Mouse (Mus musculus) liver, postnatal 0 days (tissue): ENCODE data around the gene Rtkn2. TPM values are rescaled to one million over a fixed set of nuclear protein-coding genes. Genes with fewer than 3 reads are reported as not detected.
A peak's percentile ranks its signal among the peaks of the same experiment; 100 is the strongest.

Source experiments
- ATAC-seq: fragments of 200-750 bp; cut with Nextera tagmentation; 2 replicates; pipeline ENCODE4 v1.8.0; 2017; ENCODE audit warnings: mild to moderate bottlenecking, moderate library complexity
- DNase-seq: peaks from one replicate; pipeline ENCODE4 v3.0.0-alpha.2; 2016
- H3K27ac ChIP-seq: fragments of 300-500 bp; sonication (generic); 2 replicates; pipeline ENCODE4 v1.5.1; 2014; ENCODE audit warnings: antibody characterized with exemption, moderate library complexity, mild to moderate bottlenecking, low read depth
- H3K27me3 ChIP-seq: fragments of 300-500 bp; sonication (generic); 2 replicates; pipeline ENCODE4 v1.6.1; 2014; ENCODE audit warnings: low read length, control low read depth, mixed read lengths; ENCODE audit not compliant: insufficient read depth
- H3K36me3 ChIP-seq: fragments of 300-500 bp; sonication (generic); replicated peaks from 2 replicates; pipeline ENCODE4 v1.6.1; 2014; ENCODE audit warnings: mild to moderate bottlenecking, control low read depth, low read length, moderate library complexity, mixed read lengths; ENCODE audit not compliant: insufficient read depth
- H3K4me1 ChIP-seq: fragments of 300-500 bp; sonication (generic); 2 replicates; pipeline ENCODE4 v1.6.1; 2014; ENCODE audit warnings: antibody characterized with exemption, mild to moderate bottlenecking, control low read depth; ENCODE audit not compliant: insufficient read depth
- H3K4me2 ChIP-seq: fragments of 300-500 bp; sonication (generic); 2 replicates; pipeline ENCODE4 v1.6.1; 2014; ENCODE audit warnings: low read depth, mild to moderate bottlenecking, low read length, moderate library complexity, mixed read lengths
- H3K4me3 ChIP-seq: fragments of 300-500 bp; sonication (generic); 2 replicates; pipeline ENCODE4 v1.5.1; 2014; ENCODE audit warnings: low read depth, low read length
- H3K9ac ChIP-seq: fragments of 300-500 bp; sonication (generic); replicated peaks from 2 replicates; pipeline ENCODE4 v1.6.1; 2014; ENCODE audit warnings: mild to moderate bottlenecking, moderate library complexity
- H3K9me3 ChIP-seq: fragments of 300-500 bp; sonication (generic); 2 replicates; pipeline ENCODE4 v1.6.1; 2016; ENCODE audit warnings: mild to moderate bottlenecking, control low read depth, low read length, mixed read lengths
- CTCF ChIP-seq: sonication (generic); IDR thresholded peaks from 2 replicates; pipeline ENCODE4 v1.5.1; 2016; ENCODE audit warnings: antibody characterized with exemption, low read depth
- EP300 ChIP-seq: IDR thresholded peaks from 2 replicates; pipeline ENCODE4 v1.6.1; 2016; ENCODE audit warnings: antibody characterized with exemption, low read depth, mild to moderate bottlenecking
- WGBS: fragments of 180-500 bp; shearing (Covaris S2); extraction: QIAGEN DNeasy Blood & Tissue Kit; methylation state at CpG from one replicate; pipeline ENCODE4 v1.1.7; 2014; ENCODE audit not compliant: insufficient replicate concordance; 5-methylcytosine and 5-hydroxymethylcytosine counted together
- polyA plus RNA-seq: library from polyadenylated mRNA; unstranded; fragments of >200 nt; fragmentation: Nextera tagmentation; extraction: Ambion mirVana; gene quantifications from 2 replicates; pipeline ENCODE4 v1.2.1, GENCODE M21; 2015

The Rtkn2 gene
- polyA plus RNA-seq, 1 experiment from 2014 or later: 1.4 TPM

DNA sequence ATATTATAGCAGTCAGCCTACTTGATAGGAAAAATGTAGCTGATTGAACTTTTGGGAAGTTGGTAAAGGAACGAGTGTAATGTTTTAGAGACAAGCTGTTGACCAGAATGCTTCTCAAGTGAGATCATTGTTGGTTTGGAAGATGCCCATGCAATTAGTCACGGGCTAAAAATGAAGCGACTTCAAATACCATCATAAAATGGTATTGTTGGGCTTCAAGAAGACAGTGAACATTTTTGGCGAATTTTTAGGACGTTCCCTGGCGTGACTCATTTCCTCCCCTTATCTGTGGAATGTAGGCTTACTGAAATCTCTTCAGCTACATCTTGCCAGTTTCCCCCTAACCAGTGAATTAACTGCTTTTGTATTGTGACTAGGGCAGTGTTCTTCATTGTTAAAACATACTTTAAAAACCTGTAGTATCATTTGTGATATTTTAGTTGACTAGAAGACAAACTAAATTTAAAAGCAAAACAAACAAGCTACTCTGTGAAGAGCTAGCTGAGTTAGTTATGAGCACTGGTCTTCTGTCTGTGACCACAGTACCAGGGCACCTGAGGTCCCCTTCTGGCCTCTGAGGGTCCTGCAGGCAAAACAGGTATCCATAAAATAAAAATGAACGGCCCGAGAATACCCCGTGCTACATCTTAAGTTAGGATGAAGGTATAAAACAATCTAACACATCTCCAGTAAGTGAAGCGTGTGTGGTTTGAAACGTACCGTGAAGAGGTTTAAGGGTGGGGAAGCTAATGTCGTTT is 29.0 kb downstream of the Rtkn2 start:
- TF ChIP-seq EP300 (no peak), CTCF (no peak)
- Histone ChIP-seq H3K36me3 (no peaks in the 10 kb centered on the region; the same call in 1 of the 2 replicates), H3K4me3 (no peak overlapping the region), H3K27me3 (no peaks in the 10 kb centered on the region), H3K27ac (no peak overlapping the region), H3K4me2 (no peak overlapping the region), H3K4me1 (no peaks in the 10 kb centered on the region), H3K9ac (no peak overlapping the region), H3K9me3 (no peaks in the 10 kb centered on the region)
- DNase-seq (no peak), ATAC-seq (no peak)
- WGBS: 70% methylated on average over 13 of the region's 13 CpGs

DNA sequence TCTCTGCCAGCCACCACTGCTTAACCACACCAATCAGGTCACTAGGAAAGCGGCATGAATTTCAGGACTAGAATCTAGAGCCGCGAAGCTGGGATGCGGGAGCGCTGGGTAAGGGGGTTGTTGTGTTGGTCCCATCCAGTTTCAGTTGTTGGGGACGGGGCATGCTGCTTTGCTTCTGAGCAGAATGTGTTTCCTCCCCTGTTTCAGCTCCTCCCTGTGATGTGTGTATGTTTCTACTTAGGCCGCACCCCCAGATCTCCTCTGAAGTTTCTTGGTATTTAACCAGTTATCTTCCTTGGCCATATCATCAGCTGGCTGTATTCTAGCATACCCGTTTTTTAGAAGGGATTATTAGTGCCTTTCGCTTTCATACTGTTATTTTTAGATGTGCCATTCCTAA is 29.9 kb downstream of the Rtkn2 start:
- DNase-seq: no peak
- Histone ChIP-seq H3K4me1 (no peaks in the 10 kb centered on the region), H3K4me3 (no peak overlapping the region), H3K9me3 (no peaks in the 10 kb centered on the region), H3K27ac (no peak overlapping the region), H3K27me3 (no peaks in the 10 kb centered on the region), H3K9ac (no peak overlapping the region), H3K36me3 (no peaks in the 10 kb centered on the region; the same call in 1 of the 2 replicates), H3K4me2 (no peak overlapping the region)
- TF ChIP-seq EP300 (no peak), CTCF (no peak)
- 81% methylated on average over 9 of the region's 9 CpGs for WGBS
- no peak for ATAC-seq

DNA sequence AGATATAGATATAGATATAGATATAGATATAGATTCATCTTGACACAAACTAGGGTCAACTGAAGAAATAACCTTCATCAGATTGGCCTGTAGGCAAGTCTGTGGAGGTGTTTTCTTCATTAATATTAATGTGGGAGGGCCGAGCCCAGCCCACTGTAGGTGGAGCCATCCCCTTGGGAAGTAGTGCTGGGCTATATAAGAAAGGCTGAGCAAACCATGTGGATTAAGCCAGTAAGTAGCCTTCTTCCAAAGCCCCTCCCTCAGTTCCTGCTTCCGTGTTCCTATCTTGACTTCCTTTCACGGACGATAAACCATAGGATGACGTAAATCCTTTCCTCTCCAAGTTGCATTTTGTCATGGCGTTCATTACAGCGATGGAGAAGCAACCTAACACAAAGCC is 30.5 kb downstream of the Rtkn2 start:
- no peak overlapping the region for H3K9ac ChIP-seq
- no peaks in the 10 kb centered on the region for H3K27me3 ChIP-seq
- ATAC-seq (no peak), DNase-seq (no peak)
- TF ChIP-seq CTCF (no peak), EP300 (no peak)
- H3K4me1 ChIP-seq: no peaks in the 10 kb centered on the region
- H3K4me2 ChIP-seq: no peak overlapping the region
- 85% methylated on average over 7 of the region's 7 CpGs for WGBS
- H3K4me3 ChIP-seq: no peak overlapping the region
- no peak overlapping the region for H3K27ac ChIP-seq
- H3K36me3 ChIP-seq: no peaks in the 10 kb centered on the region; the same call in 1 of the 2 replicates
- H3K9me3 ChIP-seq: no peaks in the 10 kb centered on the region

DNA sequence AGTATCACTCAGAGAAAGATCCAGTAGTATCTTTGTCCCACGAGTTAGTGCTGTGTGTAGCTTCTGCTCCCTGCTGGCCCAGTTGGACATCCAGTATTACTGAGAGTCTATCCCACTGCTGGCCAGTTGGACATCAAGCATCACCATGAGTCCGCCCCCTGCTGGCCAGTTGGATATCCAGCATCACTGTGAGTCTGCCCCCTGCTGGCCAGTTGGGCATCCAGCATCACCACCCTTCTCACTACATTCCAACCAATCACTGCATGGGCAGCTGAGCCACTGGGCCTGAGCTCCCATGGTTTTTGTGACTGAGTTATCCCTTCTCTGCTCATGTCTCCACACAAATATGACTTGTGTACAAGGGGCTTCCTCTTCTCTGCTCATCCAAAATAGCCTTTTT is 33.8 kb downstream of the Rtkn2 start:
- Histone ChIP-seq H3K27me3 (no peaks in the 10 kb centered on the region), H3K4me1 (no peaks in the 10 kb centered on the region), H3K9me3 (no peaks in the 10 kb centered on the region), H3K4me2 (no peak overlapping the region), H3K36me3 (no peaks in the 10 kb centered on the region; the same call in 1 of the 2 replicates), H3K4me3 (no peak overlapping the region), H3K9ac (no peak overlapping the region), H3K27ac (no peak overlapping the region)
- ATAC-seq (no peak; the same call in 1 of the 2 replicates), DNase-seq (peak; percentile 55)
- WGBS: 81% methylated on average over 2 of the region's 2 CpGs
- TF ChIP-seq EP300 (no peak), CTCF (peak; percentile 90)

DNA sequence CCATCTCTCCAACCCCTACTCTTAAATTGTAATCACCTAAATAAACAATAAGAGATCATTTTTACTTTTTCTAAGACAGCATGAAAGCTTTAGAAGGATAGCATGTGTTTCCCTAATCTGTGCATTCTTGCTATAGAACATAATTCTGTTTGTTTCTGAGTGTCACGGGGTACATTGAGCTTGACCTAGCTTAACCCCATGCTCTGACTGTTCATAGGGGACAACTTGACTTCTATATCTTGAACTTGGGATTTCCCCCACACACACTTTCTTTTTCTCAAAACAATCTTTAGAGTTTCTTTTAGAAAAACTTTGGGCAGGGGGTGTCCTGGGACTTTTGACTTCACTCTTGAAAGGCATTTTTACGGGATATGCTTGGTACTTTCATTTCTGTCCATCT is 41.4 kb downstream of the Rtkn2 start:
- 79% methylated on average over 2 of the region's 2 CpGs for WGBS
- Histone ChIP-seq H3K36me3 (no peaks in the 10 kb centered on the region; the same call in 1 of the 2 replicates), H3K27me3 (no peaks in the 10 kb centered on the region), H3K9ac (no peak overlapping the region), H3K9me3 (peaks cover 7% of the 10 kb centered on the region), H3K27ac (no peak overlapping the region), H3K4me1 (no peaks in the 10 kb centered on the region), H3K4me2 (no peak overlapping the region), H3K4me3 (no peak overlapping the region)
- no peak for ATAC-seq
- DNase-seq: no peak
- TF ChIP-seq CTCF (no peak), EP300 (no peak)

DNA sequence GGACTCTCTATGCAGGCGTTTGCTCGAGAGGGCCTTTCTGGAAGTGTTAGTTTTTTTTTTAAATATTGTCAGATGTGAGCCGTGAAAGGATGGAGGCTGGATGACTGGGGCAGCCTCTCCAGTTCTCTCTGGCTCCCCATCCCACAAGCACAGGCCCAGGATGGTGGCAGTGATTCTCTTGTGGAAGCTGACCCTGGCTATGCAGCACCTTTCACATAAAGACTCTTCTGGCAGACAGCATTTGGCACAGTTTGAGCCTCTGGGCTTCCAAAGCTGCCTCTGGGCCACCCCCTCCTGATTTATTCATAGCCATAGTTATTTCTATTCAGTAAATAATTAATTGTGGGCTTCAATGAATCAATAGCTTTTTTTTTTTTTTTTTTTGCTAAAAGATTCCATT is 46.3 kb downstream of the Rtkn2 start:
- Histone ChIP-seq H3K27me3 (no peaks in the 10 kb centered on the region), H3K27ac (no peak overlapping the region), H3K36me3 (no peaks in the 10 kb centered on the region), H3K4me2 (no peak overlapping the region), H3K4me3 (no peak overlapping the region), H3K9ac (no peak overlapping the region), H3K9me3 (no peaks in the 10 kb centered on the region), H3K4me1 (peaks cover 4% of the 10 kb centered on the region; the same call in 1 of the 2 replicates)
- WGBS: 81% methylated on average over 3 of the region's 3 CpGs
- TF ChIP-seq EP300 (no peak), CTCF (no peak)
- DNase-seq (no peak), ATAC-seq (no peak)
